Mouse (Mus musculus) heart, embryonic 15.5 days (tissue): ENCODE measurements around the gene Tenm4. TPM values are rescaled to one million over a fixed set of nuclear protein-coding genes. Genes with fewer than 3 reads are reported as not detected.

Source experiments
- ATAC-seq: fragments of 200-750 bp; cut with Nextera tagmentation; replicated peaks from 2 replicates; pipeline ENCODE4 v1.8.0; 2017; ENCODE audit warnings: low read depth, moderate TSS enrichment; ENCODE audit not compliant: insufficient number of reproducible peaks, insufficient read depth, low FRiP score
- H3K27ac ChIP-seq: fragments of 300-500 bp; sonication (generic); 2 replicates; pipeline ENCODE4 v1.5.1; 2015; ENCODE audit warnings: mild to moderate bottlenecking, inconsistent platforms
- H3K27me3 ChIP-seq: fragments of 300-500 bp; sonication (generic); 2 replicates; pipeline ENCODE4 v1.6.1; 2015; ENCODE audit warnings: inconsistent platforms
- H3K36me3 ChIP-seq: fragments of 300-500 bp; sonication (generic); 2 replicates; pipeline ENCODE4 v1.6.1; 2015; ENCODE audit warnings: mild to moderate bottlenecking, inconsistent platforms
- H3K4me1 ChIP-seq: fragments of 300-500 bp; sonication (generic); replicated peaks from 2 replicates; pipeline ENCODE4 v1.6.1; 2015; ENCODE audit warnings: inconsistent platforms
- H3K4me2 ChIP-seq: fragments of 300-500 bp; sonication (generic); 2 replicates; pipeline ENCODE4 v1.6.1; 2015; ENCODE audit warnings: inconsistent platforms, mild to moderate bottlenecking, moderate library complexity
- H3K4me3 ChIP-seq: fragments of 300-500 bp; sonication (generic); 2 replicates; pipeline ENCODE4 v1.5.1; 2015; ENCODE audit warnings: mild to moderate bottlenecking, inconsistent platforms
- H3K9ac ChIP-seq: fragments of 300-500 bp; sonication (generic); 2 replicates; pipeline ENCODE4 v1.6.1; 2015; ENCODE audit warnings: mild to moderate bottlenecking, inconsistent platforms
- H3K9me3 ChIP-seq: fragments of 300-500 bp; sonication (generic); replicated peaks from 2 replicates; pipeline ENCODE4 v1.6.1; 2016; ENCODE audit warnings: inconsistent platforms
- WGBS: fragments of 180-500 bp; shearing (Covaris S2); methylation state at CpG from one replicate; pipeline ENCODE4 v1.1.7; 2015; ENCODE audit warnings: mixed read lengths; 5-methylcytosine and 5-hydroxymethylcytosine counted together
- polyA plus RNA-seq: library from polyadenylated mRNA; unstranded; fragments of >200 nt; fragmentation: Nextera tagmentation; extraction: Ambion mirVana; gene quantifications from 2 replicates; pipeline ENCODE4 v1.2.1, GENCODE M21; 2015

The Tenm4 gene
- polyA plus RNA-seq, 1 experiment from 2014 or later, result 7.9 TPM

DNA sequence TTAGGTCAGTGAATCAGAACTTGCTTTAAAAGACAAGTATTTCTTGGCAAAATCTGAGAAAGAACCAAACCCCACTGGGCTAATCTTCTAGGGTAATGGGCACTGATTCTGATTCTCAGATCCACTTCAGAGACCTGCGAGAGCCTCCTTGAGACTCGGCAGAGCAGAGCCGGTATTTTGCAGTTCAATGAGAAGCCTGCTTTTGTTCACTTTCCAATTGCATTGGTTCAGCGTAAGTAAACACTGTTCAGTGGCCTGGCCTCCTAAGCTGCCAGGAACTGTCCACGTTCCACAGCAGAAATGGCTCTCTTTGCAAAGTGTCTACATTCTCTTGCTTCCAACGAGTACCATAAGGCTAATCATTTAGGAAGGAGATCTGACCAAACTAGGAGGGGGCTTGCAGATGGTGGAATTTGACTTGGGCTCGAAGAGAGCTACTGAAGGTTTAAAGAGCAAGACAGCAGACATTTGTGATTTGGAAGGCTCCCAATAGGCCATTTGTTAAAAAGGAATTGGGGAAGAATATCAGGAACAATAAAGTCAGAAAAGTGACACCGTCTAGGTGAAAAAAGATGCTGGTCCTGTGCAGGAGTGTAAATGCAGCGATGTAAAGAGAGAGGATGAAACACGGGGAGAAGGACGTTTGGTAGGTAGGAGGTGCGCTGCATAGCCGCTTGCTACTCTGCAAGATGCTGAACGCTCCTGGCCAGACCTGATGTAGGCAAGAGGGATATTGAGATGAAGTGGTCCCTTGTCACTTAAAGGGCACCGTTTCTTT lies 636.4 kb downstream of the Tenm4 start:
- H3K27ac ChIP-seq, result no peak overlapping the region
- H3K4me2 ChIP-seq, result no peak overlapping the region
- H3K4me1 ChIP-seq, result no peaks in the 10 kb centered on the region
- H3K4me3 ChIP-seq, result no peak overlapping the region
- no peak for ATAC-seq
- 74% methylated on average over 15 of the region's 15 CpGs for WGBS
- H3K9me3 ChIP-seq, result no peaks in the 10 kb centered on the region
- H3K36me3 ChIP-seq, result no peaks in the 10 kb centered on the region
- no peak overlapping the region for H3K9ac ChIP-seq
- H3K27me3 ChIP-seq, result no peaks in the 10 kb centered on the region

DNA sequence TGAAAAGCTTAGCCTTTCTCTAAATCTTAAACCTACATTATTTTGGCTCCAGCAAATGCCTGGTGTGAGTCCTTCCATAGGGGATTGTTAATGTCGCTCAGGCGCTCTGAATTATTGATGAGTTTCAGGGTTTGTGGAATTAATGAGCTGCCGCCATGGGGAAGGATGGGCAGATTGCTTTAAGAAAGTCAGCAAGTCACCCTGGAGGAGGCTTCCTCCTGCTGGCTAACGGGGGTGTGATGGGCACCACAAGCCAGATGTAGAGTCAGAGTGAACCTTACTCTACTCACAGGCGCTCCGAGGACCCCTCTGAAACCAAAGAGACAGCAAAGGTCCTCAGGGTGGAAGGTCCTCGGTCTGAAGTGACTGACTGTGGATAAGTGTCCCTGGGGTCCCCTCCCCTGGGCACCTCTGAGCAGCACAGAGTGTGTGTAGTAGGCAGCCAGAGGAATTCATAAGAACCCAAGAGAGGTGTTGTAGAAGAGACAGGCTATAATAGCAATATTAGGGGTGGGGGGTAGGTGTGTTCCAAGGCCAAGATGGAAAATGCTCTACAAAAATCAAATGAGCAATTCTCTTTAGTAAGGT lies 637.1 kb downstream of the Tenm4 start:
- WGBS, result 85% methylated on average over 7 of the region's 7 CpGs
- no peak overlapping the region for H3K4me3 ChIP-seq
- ATAC-seq, result no peak
- no peaks in the 10 kb centered on the region for H3K36me3 ChIP-seq
- no peaks in the 10 kb centered on the region for H3K4me1 ChIP-seq
- H3K4me2 ChIP-seq, result no peak overlapping the region
- H3K9me3 ChIP-seq, result no peaks in the 10 kb centered on the region
- H3K27ac ChIP-seq, result no peak overlapping the region
- no peak overlapping the region for H3K9ac ChIP-seq
- H3K27me3 ChIP-seq, result no peaks in the 10 kb centered on the region

DNA sequence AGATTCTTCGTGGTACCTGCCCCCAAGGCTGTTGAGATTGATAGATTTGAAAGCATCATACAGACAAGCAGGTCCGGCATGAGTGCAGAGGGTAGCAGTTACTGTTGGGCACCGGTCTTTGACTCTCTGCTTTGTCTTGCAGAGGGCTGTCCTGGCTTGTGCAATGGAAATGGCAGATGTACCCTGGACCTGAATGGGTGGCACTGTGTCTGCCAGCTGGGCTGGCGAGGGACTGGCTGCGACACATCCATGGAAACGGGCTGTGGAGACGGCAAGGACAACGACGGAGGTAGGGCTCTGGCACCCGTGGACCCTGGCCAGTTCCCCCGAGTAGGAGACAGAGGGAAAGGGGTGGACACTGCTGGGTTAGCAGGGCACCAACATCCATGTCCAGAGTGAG lies 640.6 kb downstream of the Tenm4 start:
- WGBS, result 90% methylated on average over 11 of the region's 11 CpGs
- Histone ChIP-seq H3K27me3 (no peaks in the 10 kb centered on the region), H3K4me1 (0 out of 2 replicates have a peak, but pooled peaks cover 3% of the 10 kb centered on the region), H3K27ac (no peak overlapping the region), H3K4me3 (no peak overlapping the region), H3K9me3 (no peaks in the 10 kb centered on the region), H3K4me2 (no peak overlapping the region), H3K36me3 (no peaks in the 10 kb centered on the region), H3K9ac (no peak overlapping the region)
- ATAC-seq, result no peak

DNA sequence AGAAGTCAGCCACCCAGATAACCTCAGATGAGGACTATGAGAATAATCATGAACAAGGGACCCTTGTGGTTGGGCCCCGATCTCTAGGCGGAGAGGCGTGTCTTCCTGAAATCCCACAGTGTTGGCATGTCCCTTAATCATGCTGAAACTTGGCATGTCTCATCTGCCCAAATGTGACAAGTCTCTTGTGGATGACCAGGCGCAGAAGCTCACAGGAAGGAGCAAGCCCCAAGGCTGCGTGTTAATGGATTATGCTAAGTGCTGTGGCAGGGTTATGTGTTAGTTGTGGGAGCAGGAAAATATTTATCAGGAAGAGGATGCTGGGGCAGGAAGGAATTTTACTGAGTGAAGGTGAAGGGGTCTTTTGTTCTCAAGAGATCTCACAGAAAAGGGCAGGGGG lies 642.0 kb downstream of the Tenm4 start:
- no peak overlapping the region for H3K4me3 ChIP-seq
- no peaks in the 10 kb centered on the region for H3K36me3 ChIP-seq
- no peak overlapping the region for H3K9ac ChIP-seq
- H3K4me2 ChIP-seq, result no peak overlapping the region
- H3K9me3 ChIP-seq, result no peaks in the 10 kb centered on the region
- H3K4me1 ChIP-seq, result peaks cover 9% of the 10 kb centered on the region
- H3K27ac ChIP-seq, result peak overlapping the region; percentile 67
- ATAC-seq, result no peak
- H3K27me3 ChIP-seq, result no peaks in the 10 kb centered on the region
- WGBS, result 67% methylated on average over 5 of the region's 5 CpGs

DNA sequence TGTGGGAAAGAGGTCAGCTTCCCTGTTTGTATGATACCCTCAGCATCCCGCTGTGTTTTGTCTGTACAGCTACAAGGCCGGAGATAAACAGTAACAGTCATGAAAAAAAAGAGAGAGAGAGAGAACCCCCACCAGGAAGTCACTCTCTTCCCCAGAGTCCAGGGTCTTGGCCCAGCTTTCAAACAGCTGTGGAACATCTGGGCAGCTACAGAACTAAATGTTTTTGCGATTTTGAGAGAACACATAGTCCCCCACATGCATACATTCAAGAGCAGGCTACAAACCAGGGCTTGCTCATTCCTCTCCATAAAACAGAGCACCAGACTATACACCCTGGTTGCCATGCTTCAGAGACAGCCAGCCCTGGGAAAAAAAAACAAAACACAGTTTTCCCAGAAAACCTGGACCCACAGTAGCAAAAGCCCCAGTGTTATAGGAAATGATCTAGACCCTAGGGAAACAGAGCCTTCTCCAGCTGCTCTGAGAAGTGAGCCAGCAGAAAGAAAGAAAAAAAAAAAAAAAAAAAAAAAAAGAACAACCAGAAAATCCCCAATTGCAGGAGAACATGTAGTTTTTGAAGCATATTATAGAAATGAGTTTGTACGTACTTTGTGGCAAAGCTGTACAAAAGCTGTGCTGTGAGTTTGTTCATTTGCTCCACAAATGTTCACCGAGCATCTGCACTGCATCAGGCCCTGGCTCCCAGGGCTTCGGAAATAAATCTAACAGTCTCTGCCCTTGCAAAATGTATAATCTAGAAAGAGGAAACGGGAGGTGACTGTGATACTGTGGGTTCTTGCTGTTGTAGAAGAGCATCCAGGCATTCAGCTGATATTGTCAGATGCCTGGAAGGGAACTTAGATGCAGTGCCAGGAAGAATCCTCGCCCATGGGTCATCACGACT lies 642.7 kb downstream of the Tenm4 start:
- Histone ChIP-seq H3K4me2 (no peak overlapping the region), H3K4me3 (no peak overlapping the region), H3K27ac (peak overlapping the region; percentile 67), H3K4me1 (peaks cover 9% of the 10 kb centered on the region), H3K9me3 (no peaks in the 10 kb centered on the region), H3K9ac (no peak overlapping the region), H3K36me3 (no peaks in the 10 kb centered on the region), H3K27me3 (no peaks in the 10 kb centered on the region)
- WGBS, result 50% methylated on average over 9 of the region's 9 CpGs
- ATAC-seq, result peak; percentile 52

DNA sequence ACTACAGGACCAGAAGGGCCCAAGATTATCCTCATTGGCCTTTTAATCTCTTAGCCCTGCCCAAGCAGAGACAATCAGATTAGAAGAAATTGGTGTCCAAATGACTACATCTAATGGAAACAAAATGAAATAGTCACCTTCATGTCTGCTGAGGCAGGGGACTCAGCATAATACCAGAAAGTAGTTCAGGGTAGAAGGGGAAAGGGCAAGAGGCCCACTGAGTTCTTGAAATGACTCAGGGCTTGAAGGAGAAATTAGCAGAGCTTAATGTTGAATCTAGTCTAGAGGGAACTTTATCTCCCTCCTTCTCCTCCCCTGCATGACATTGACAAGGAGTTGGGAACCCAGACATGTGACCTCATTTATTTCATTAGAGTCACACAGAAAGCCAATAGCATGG lies 643.5 kb downstream of the Tenm4 start:
- ATAC-seq, result no peak
- H3K27ac ChIP-seq, result peak overlapping the region; percentile 67
- H3K4me2 ChIP-seq, result no peak overlapping the region
- no peak overlapping the region for H3K9ac ChIP-seq
- H3K27me3 ChIP-seq, result no peaks in the 10 kb centered on the region
- H3K4me3 ChIP-seq, result no peak overlapping the region
- H3K4me1 ChIP-seq, result peaks cover 9% of the 10 kb centered on the region
- no peaks in the 10 kb centered on the region for H3K36me3 ChIP-seq
- no peaks in the 10 kb centered on the region for H3K9me3 ChIP-seq

DNA sequence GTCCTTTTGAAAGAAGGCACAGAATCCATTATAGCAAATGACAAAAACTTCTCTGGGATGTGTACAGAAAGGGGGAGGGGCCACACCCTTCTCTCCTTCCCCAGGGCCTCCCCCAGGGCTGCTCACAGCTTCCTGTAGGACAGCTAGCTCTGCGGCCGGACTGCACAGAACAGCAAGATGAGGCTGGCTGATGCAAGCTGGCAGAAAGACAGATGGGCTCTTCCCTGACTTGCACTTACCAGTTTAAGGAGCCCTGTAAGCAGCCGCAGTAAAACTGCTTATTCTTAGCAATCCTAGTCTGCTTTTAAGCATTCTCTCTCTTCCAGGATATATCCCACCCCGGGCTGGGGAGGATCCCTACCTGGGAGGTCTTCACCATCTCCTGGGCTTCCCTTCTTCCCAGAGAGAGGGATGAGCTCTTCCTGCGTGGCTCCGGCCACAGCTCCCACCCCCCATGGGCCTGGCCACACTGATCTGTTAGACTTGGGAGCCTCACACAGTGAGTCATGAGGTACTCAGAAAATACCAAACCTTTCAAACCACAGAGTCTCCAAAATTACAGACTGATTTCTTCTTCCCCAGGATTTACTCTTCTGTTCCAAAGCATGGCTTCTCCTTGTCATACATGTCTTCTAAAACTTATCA lies 646.1 kb downstream of the Tenm4 start:
- Histone ChIP-seq H3K9ac (no peak overlapping the region), H3K27me3 (no peaks in the 10 kb centered on the region), H3K4me3 (no peak overlapping the region), H3K9me3 (no peaks in the 10 kb centered on the region), H3K4me1 (peaks cover 9% of the 10 kb centered on the region), H3K4me2 (no peak overlapping the region), H3K27ac (peak overlapping the region; percentile 48), H3K36me3 (no peaks in the 10 kb centered on the region)
- WGBS, result 37% methylated on average over 6 of the region's 6 CpGs
- ATAC-seq, result no peak

DNA sequence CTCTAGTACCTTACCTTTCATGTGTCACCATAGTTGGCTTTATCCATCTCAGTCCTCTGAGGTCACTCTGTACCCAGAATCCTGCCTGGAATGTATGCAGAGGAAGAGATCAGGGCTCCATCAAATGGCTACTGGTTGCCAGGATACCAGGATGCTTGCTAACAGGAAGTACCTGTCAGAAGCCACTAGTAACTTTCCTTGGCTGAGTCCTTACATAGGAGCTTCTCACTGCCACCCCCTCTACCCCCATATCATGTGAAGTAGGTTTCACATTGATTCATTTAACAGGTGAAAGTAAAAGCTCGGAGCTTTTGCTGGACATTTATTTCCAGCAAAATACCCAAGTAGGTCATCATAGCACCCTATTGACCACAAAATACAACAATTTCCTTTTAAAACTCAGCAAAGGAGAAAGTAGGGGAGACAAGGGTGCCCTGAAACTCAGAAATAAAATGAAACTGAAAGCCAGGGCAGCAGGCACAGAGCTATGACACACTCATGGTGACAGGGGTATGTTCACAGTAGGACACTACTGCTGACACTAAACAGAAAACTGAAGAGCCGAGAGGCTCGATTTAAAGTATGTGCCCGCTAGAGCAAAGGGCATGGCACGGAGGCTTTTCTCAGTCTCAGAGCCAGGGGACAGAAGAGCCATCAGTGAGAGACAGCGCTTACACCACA lies 647.3 kb downstream of the Tenm4 start:
- Histone ChIP-seq H3K4me1 (peaks cover 9% of the 10 kb centered on the region), H3K27ac (no peak overlapping the region), H3K36me3 (no peaks in the 10 kb centered on the region), H3K27me3 (no peaks in the 10 kb centered on the region), H3K4me2 (no peak overlapping the region), H3K4me3 (no peak overlapping the region), H3K9ac (no peak overlapping the region), H3K9me3 (no peaks in the 10 kb centered on the region)
- WGBS, result 85% methylated on average over 6 of the region's 6 CpGs
- no peak for ATAC-seq

DNA sequence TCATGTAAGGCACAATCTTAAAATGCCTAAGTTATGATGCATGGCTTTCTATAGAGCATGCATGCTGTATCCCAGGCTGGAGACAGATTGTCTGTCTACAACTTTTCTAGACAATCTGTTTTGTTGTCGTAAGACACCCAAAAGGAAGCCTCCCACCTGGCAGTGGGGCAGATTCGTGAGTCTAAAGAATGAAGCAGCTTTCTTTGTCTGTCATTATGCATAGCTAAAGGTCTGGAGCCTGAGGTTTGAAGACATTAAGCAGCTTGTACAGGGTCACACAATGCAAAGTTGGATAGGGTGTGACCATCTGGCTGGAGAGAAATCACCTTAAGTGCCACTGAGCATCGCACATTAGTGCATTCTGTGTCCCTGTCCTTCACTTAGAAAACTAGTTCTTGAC lies 648.5 kb downstream of the Tenm4 start:
- Histone ChIP-seq H3K36me3 (no peaks in the 10 kb centered on the region), H3K27me3 (no peaks in the 10 kb centered on the region), H3K4me1 (peaks cover 6% of the 10 kb centered on the region), H3K27ac (no peak overlapping the region), H3K4me3 (no peak overlapping the region), H3K9me3 (no peaks in the 10 kb centered on the region), H3K4me2 (no peak overlapping the region), H3K9ac (no peak overlapping the region)
- ATAC-seq, result no peak
- 63% methylated on average over 3 of the region's 3 CpGs for WGBS

DNA sequence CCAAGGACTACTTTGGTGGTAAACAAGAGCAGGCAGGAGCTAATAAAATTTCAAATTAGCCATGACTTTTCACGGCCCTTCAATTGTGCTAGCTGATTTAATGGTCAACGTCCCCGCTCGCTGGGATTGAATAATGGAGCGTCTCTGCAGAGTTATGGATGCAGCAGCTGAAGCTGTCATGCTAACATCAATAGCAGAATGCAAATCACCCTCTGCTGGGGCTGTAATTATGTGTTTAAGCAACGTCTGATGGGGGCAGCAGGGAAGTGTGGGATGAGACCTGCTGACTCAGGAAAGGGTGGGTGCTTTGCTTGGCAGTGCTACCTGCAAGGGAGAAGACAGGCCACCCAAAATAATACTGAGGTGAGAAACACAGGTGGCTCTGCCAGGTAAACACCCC lies 649.3 kb downstream of the Tenm4 start:
- Histone ChIP-seq H3K4me1 (peaks cover 6% of the 10 kb centered on the region), H3K27ac (no peak overlapping the region), H3K4me3 (no peak overlapping the region), H3K27me3 (no peaks in the 10 kb centered on the region), H3K4me2 (no peak overlapping the region), H3K36me3 (no peaks in the 10 kb centered on the region), H3K9me3 (no peaks in the 10 kb centered on the region), H3K9ac (no peak overlapping the region)
- ATAC-seq, result no peak
- 84% methylated on average over 6 of the region's 6 CpGs for WGBS

DNA sequence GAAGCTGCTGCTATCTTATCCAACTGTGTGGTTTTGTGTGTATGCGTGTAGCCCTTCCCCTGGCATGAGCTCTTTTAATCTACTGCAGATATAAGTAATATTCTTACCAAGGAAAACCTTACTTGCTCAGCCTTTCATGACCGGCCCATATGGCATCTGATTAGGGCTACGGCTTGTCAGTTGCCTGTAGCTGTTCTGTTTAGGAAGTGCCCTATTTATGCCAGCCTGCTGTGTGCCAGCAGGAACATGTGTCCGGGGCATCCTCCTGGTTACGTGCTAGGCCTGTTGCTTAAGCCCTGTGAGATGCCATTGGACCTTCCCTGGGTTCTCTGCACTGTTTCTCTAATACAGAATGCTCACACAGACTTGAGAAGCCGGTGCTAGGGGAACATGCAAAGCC lies 655.1 kb downstream of the Tenm4 start:
- no peaks in the 10 kb centered on the region for H3K27me3 ChIP-seq
- H3K27ac ChIP-seq, result no peak overlapping the region
- no peaks in the 10 kb centered on the region for H3K9me3 ChIP-seq
- no peaks in the 10 kb centered on the region for H3K4me1 ChIP-seq
- WGBS, result 79% methylated on average over 6 of the region's 6 CpGs
- H3K9ac ChIP-seq, result no peak overlapping the region
- H3K4me2 ChIP-seq, result no peak overlapping the region
- ATAC-seq, result no peak
- no peaks in the 10 kb centered on the region for H3K36me3 ChIP-seq
- no peak overlapping the region for H3K4me3 ChIP-seq
